Mouse (Mus musculus): ENCODE data around the gene Gm7030. TPM values are rescaled to one million over a fixed set of nuclear protein-coding genes. Genes with fewer than 3 reads are reported as not detected.
"Not testable (repeated sequence)": the region's sequence is repeated elsewhere in the genome, so short reads cannot be mapped to it uniquely, and the experiment has no call there.

Gm7030 gene
- polyA plus RNA-seq, 1 experiment from 2014 or later: not detected

DNA sequence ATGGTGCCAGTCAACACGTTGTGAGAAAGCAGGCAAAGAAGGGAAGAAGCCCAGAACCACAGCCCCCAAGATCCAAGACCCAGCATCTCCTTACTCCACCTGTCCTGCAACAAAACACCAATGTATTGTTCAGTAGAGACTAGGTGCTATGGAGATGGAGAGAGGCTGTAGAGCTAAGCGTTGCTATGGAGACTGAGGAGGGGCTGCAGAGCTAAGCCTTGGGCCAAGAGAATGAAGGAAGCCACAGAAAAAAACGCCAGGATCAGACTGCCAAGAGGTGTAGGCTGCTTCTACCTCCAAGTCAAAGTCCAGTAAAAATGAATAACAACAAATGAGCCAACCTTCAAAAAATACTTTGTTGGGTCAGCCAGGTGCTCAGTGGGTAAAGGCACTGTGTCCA lies 12.7 kb downstream of the Gm7030 start:
- peaks cover 18% of the 10 kb centered on the region for H3K27me3 ChIP-seq (ENCODE audit: control insufficient read depth, insufficient read depth, low read length)
- ATAC-seq (ENCODE audit: low FRiP score); H3K4me3 ChIP-seq (replicated peaks; ENCODE audit: low read length); H3K36me3 ChIP-seq (replicated peaks; ENCODE audit: control insufficient read depth, insufficient read depth); H3K27ac ChIP-seq; H3K9me3 ChIP-seq (ENCODE audit: control insufficient read depth, low read length); H3K9ac ChIP-seq; H3K4me1 ChIP-seq (replicated peaks; ENCODE audit: control insufficient read depth, insufficient read depth, low read length); DNase-seq (ENCODE audit: low spot score); H3K4me2 ChIP-seq (replicated peaks): not testable (repeated sequence)
- 19% methylated on average over 3 of the region's 3 CpGs for WGBS

DNA sequence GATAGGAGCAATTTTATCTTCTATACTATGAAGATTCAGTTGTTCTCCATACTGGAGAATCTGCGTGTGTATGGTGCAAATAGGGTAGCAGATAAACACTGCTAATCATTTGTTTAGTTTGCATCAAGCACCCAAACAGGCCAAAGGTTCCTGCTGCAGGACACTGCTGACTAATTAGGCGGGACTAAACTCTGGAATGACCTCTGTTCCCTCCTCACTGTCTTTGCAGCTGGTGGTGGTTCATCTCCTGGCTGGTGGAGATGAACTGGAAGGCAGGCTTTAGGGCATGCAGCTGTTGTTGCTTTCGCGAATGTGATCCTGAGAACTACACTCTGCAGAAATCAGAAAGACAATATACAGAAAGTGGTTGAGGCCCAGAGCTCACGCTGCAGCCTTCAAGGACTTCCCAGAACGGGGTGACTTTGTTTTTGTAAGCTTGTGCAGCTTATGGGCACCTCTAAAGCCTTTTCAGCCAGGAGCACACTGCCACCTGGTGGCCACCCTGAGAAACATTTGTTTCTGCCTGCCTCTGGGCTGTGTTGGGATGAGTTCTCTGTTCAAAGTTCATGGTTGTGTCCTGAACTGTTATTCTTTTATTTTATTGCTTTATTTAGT lies 15.1 kb downstream of the Gm7030 start:
- H3K4me2 ChIP-seq (replicated peaks); H3K4me1 ChIP-seq (replicated peaks; ENCODE audit: control insufficient read depth, insufficient read depth, low read length); H3K36me3 ChIP-seq (replicated peaks; ENCODE audit: control insufficient read depth, insufficient read depth); H3K27ac ChIP-seq; H3K9me3 ChIP-seq (ENCODE audit: control insufficient read depth, low read length); H3K9ac ChIP-seq; H3K4me3 ChIP-seq (replicated peaks; ENCODE audit: low read length): not testable (repeated sequence)
- 22% methylated on average over 6 of the region's 6 CpGs for WGBS
- DNase-seq (ENCODE audit: low spot score): peak; percentile 50
- 0 out of 2 replicates have a peak, but pooled peaks have one; percentile 66 for ATAC-seq (ENCODE audit: low FRiP score)
- peaks cover 19% of the 10 kb centered on the region for H3K27me3 ChIP-seq (ENCODE audit: control insufficient read depth, insufficient read depth, low read length)

DNA sequence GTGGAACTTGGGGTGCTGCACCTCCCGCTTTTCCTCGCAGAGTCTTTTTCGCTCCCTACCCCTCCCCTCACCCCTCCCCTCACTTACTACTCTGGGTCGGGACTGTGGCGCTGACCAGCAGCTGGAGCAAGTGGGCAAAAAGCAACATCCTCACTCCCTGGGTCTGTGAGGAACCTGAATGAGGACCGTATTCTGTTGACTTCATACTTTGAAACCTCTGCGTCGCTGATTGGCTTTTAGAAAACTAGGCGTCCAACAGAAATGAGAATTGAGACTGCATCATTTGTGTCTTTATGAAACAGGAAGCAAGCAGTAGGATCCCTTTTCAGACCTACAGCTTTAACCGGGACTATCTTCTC lies 17.7 kb downstream of the Gm7030 start:
- WGBS: 2% methylated on average over 10 of the region's 10 CpGs
- Histone ChIP-seq H3K4me3 (replicated peaks; ENCODE audit: low read length) (peak overlapping the region; percentile 38), H3K4me2 (replicated peaks) (peak overlapping the region; percentile 85), H3K27me3 (ENCODE audit: control insufficient read depth, insufficient read depth, low read length) (peaks cover 19% of the 10 kb centered on the region), H3K9ac (peak overlapping the region; percentile 47)
- peak; percentile 36 for DNase-seq (ENCODE audit: low spot score)
- not testable (repeated sequence) for H3K4me1 ChIP-seq (replicated peaks; ENCODE audit: control insufficient read depth, insufficient read depth, low read length); H3K9me3 ChIP-seq (ENCODE audit: control insufficient read depth, low read length); H3K36me3 ChIP-seq (replicated peaks; ENCODE audit: control insufficient read depth, insufficient read depth); H3K27ac ChIP-seq
- peak; percentile 28; the same call in 1 of the 2 replicates for ATAC-seq (ENCODE audit: low FRiP score)

DNA sequence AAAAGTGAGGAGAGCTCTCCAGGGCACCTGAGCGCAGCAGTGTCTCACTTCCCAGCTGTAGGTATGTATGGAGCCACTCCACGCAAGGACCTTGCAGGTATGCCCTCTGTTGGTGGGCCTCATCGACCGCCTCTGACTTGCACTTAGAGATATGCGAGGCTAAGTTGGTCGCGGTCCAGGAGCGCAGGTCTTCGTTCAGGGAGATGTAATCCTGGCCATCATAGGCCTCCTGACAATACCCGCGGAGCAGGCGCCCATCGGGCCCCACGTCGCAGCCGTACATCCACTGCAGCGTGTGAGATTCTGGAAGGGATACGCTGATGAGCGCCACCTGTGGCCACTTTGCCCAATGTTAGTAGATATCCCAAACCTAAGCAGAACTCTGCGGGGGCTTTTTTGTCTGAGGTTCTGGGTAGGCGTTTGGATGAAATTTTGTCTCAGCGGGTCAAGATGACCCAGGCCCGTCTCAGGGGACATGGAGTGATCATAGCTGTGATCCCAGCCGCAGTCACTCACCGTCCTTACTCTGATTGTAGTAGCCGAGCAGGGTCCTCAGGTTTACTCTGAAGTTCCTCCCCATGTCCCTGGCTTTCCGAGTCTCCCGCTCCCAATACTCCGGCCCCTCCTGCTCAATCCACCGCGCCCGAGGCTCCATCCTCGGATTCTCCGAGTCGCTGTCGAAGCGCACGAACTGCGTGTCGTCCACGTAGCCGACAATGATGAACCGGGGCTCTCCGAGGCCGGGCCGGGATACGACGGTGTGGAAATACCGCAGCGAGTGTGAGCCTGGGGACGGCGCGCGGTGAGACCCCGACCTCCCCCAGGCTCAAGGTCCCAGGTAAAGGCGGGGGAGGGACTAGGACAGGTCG lies 18.4 kb downstream of the Gm7030 start:
- peak overlapping the region; percentile 47 for H3K9ac ChIP-seq

DNA sequence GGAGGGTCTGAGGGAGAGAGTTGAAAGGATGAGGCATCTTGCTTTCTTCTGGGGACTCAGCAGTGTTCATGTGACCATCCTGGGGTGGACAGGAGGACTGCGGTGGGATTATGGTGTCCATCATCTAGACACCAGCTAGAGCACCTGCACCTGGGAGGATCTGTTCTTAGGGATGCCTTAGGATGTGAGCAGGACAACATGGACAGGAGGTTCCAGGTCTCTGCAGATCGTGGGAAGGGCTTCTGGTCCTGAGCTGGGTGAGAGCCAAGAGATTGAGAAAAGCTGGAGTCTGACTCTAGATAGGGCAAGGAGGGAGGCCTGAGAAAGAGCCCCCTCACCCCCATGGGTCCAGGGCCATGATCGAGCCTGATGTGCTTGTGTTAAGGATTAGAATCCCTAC lies 19.1 kb downstream of the Gm7030 start:
- H3K4me1 ChIP-seq (replicated peaks; ENCODE audit: control insufficient read depth, insufficient read depth, low read length); H3K36me3 ChIP-seq (replicated peaks; ENCODE audit: control insufficient read depth, insufficient read depth); ATAC-seq (ENCODE audit: low FRiP score); H3K4me3 ChIP-seq (replicated peaks; ENCODE audit: low read length); H3K27ac ChIP-seq; DNase-seq (ENCODE audit: low spot score); H3K9me3 ChIP-seq (ENCODE audit: control insufficient read depth, low read length); H3K9ac ChIP-seq; H3K4me2 ChIP-seq (replicated peaks): not testable (repeated sequence)
- peaks cover 19% of the 10 kb centered on the region for H3K27me3 ChIP-seq (ENCODE audit: control insufficient read depth, insufficient read depth, low read length)
- 62% methylated on average over 3 of the region's 3 CpGs for WGBS

More for the DNA sequence above, 18.4 kb downstream of the Gm7030 start:
- ATAC-seq (ENCODE audit: low FRiP score): peak; percentile 64
- H3K36me3 ChIP-seq (replicated peaks; ENCODE audit: control insufficient read depth, insufficient read depth); H3K4me1 ChIP-seq (replicated peaks; ENCODE audit: control insufficient read depth, insufficient read depth, low read length); DNase-seq (ENCODE audit: low spot score); H3K27ac ChIP-seq; H3K9me3 ChIP-seq (ENCODE audit: control insufficient read depth, low read length): not testable (repeated sequence)
- H3K4me3 ChIP-seq (replicated peaks; ENCODE audit: low read length): peak overlapping the region; percentile 38
- H3K27me3 ChIP-seq (ENCODE audit: control insufficient read depth, insufficient read depth, low read length): peaks cover 19% of the 10 kb centered on the region
- H3K4me2 ChIP-seq (replicated peaks): peak overlapping the region; percentile 85
- WGBS: 1% methylated on average over 56 of the region's 57 CpGs

DNA sequence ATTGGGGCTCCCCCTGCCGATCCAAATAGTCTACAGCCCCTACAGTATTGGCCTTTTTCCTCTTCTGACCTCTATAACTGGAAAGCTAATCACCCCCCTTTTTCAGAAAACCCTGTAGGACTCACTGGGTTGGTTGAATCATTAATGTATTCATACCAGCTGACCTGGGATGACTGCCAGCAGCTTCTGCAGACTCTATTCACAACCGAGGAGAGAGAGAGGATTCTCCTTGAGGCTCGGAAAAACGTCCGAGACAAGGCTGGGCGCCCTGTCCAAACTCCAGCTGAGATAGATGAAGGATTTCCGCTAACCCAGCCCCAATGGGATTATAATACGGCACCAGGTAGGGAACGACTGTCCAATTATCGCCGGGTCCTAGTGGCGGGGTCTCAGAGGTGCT lies 27.1 kb downstream of the Gm7030 start:
- H3K27me3 ChIP-seq (ENCODE audit: control insufficient read depth, insufficient read depth, low read length); H3K36me3 ChIP-seq (replicated peaks; ENCODE audit: control insufficient read depth, insufficient read depth); H3K4me2 ChIP-seq (replicated peaks); H3K9ac ChIP-seq; H3K4me3 ChIP-seq (replicated peaks; ENCODE audit: low read length); ATAC-seq (ENCODE audit: low FRiP score); DNase-seq (ENCODE audit: low spot score); H3K9me3 ChIP-seq (ENCODE audit: control insufficient read depth, low read length); H3K27ac ChIP-seq; H3K4me1 ChIP-seq (replicated peaks; ENCODE audit: control insufficient read depth, insufficient read depth, low read length): not testable (repeated sequence)
- WGBS: 84% methylated on average over 11 of the region's 12 CpGs

DNA sequence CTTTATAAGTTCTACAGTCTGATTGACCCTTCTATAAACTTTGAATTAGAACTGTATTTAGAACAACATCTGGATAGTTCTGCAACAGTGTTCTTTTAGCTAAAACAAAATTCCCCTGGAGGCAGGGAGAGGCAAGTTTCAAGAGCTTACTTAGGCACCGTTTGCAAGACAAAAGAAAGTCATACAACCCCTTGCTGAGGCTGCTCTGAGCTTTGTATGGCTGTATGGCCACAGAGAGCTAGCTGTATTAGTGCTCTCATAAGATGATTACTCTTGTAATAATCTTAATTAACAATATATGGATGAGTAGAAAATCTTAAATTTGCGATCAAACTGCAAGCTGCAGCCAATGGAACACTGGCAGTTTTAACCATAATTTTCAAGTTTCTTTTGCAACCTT lies 29.6 kb downstream of the Gm7030 start:
- not testable (repeated sequence) for ATAC-seq (ENCODE audit: low FRiP score); H3K4me1 ChIP-seq (replicated peaks; ENCODE audit: control insufficient read depth, insufficient read depth, low read length); H3K9ac ChIP-seq; H3K9me3 ChIP-seq (ENCODE audit: control insufficient read depth, low read length); DNase-seq (ENCODE audit: low spot score); H3K36me3 ChIP-seq (replicated peaks; ENCODE audit: control insufficient read depth, insufficient read depth); H3K27me3 ChIP-seq (ENCODE audit: control insufficient read depth, insufficient read depth, low read length); H3K27ac ChIP-seq; H3K4me2 ChIP-seq (replicated peaks); H3K4me3 ChIP-seq (replicated peaks; ENCODE audit: low read length)
- 51% methylated on average over 2 of the region's 2 CpGs for WGBS

DNA sequence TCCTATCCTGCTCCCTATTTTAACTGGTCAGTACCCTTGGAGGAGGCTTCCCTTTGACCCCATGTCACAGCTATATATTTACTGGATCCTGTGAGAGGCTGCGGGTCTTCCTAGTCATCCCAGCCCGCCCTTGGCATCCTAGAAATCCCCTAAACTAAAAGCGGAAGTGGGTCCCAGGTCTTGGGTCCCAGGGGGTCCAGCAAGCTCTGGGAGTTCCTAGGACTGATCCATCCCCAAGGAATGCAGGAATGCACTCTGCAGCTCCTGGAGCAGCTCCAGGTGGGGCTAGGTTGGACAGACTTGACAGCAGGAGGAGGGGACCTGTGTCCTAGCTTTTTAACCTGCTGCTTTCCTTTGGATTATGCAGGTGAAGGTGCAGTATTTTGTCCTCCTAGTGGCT lies 35.3 kb downstream of the Gm7030 start:
- H3K4me2 ChIP-seq (replicated peaks): no peak overlapping the region
- WGBS: 27% methylated on average over 3 of the region's 3 CpGs
- H3K36me3 ChIP-seq (replicated peaks; ENCODE audit: control insufficient read depth, insufficient read depth): no peaks in the 10 kb centered on the region
- no peaks in the 10 kb centered on the region for H3K27me3 ChIP-seq (ENCODE audit: control insufficient read depth, insufficient read depth, low read length)
- H3K27ac ChIP-seq: no peak overlapping the region
- H3K9ac ChIP-seq: no peak overlapping the region
- no peaks in the 10 kb centered on the region for H3K4me1 ChIP-seq (replicated peaks; ENCODE audit: control insufficient read depth, insufficient read depth, low read length)
- DNase-seq (ENCODE audit: low spot score): no peak
- ATAC-seq (ENCODE audit: low FRiP score): no peak
- H3K4me3 ChIP-seq (replicated peaks; ENCODE audit: low read length): no peak overlapping the region
- H3K9me3 ChIP-seq (ENCODE audit: control insufficient read depth, low read length): no peaks in the 10 kb centered on the region

DNA sequence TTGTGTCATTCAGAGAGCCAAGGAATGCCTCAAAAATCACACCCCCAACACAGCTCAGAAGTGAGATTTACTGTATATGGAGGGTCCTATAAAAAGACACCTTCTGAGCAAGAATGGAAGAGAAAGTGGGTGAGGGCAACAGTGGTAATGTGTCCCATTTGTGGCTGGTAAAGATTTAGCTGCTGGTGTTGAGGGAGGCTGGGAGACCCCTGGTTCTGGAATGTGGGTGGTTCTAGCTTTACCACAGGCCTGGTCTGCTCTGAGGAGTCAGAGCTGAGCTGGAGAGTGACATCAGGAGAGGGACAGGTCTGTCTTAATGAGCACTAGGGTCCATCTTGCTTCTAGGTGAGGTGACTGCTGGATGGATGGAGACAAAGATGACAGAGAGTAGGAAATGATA lies 36.7 kb downstream of the Gm7030 start:
- ATAC-seq (ENCODE audit: low FRiP score); H3K27ac ChIP-seq; DNase-seq (ENCODE audit: low spot score); H3K9ac ChIP-seq; H3K4me2 ChIP-seq (replicated peaks); H3K9me3 ChIP-seq (ENCODE audit: control insufficient read depth, low read length); H3K4me3 ChIP-seq (replicated peaks; ENCODE audit: low read length); H3K36me3 ChIP-seq (replicated peaks; ENCODE audit: control insufficient read depth, insufficient read depth); H3K27me3 ChIP-seq (ENCODE audit: control insufficient read depth, insufficient read depth, low read length); H3K4me1 ChIP-seq (replicated peaks; ENCODE audit: control insufficient read depth, insufficient read depth, low read length): not testable (repeated sequence)

Data from hindbrain, embryonic 14.5 days (tissue).